Mouse (Mus musculus): ENCODE data around the gene Plod1.

Gene Plod1

GRCm38 (mm10) chr4:147938148-147939096 is 1.9 kb upstream of the Plod1 start:
- no peak for DNase-seq (ENCODE audit: low read depth, low spot score)

- DNase-seq (ENCODE audit: low read depth, low spot score): no peak
Observed at GRCm38 (mm10) chr4:147937486-147937885, 919 bp upstream of the Plod1 start.

GRCm38 (mm10) chr4:147937021-147937420 is 454 bp upstream of the Plod1 start:
- no peak for DNase-seq (ENCODE audit: low read depth, low spot score)

GRCm38 (mm10) chr4:147935904-147936303 is 663 bp downstream of the Plod1 start:
- DNase-seq (ENCODE audit: low read depth, low spot score): no peak

GRCm38 (mm10) chr4:147934611-147935010 is 2.0 kb downstream of the Plod1 start:
- DNase-seq (ENCODE audit: low read depth, low spot score): no peak

GRCm38 (mm10) chr4:147934134-147934533 is 2.4 kb downstream of the Plod1 start:
- DNase-seq (ENCODE audit: low read depth, low spot score): no peak

- DNase-seq (ENCODE audit: low read depth, low spot score): no peak
Observed at GRCm38 (mm10) chr4:147930946-147931345, 5.6 kb downstream of the Plod1 start.

- DNase-seq (ENCODE audit: low read depth, low spot score): no peak
Observed at GRCm38 (mm10) chr4:147928540-147928939, 8.0 kb downstream of the Plod1 start.

- no peak for DNase-seq (ENCODE audit: low read depth, low spot score)
Observed at GRCm38 (mm10) chr4:147928136-147928535, 8.4 kb downstream of the Plod1 start.

GRCm38 (mm10) chr4:147927705-147928104 is 8.9 kb downstream of the Plod1 start:
- DNase-seq (ENCODE audit: low read depth, low spot score): no peak

- no peak for DNase-seq (ENCODE audit: low read depth, low spot score)
Observed at GRCm38 (mm10) chr4:147922341-147922740, 14.2 kb downstream of the Plod1 start.

- DNase-seq (ENCODE audit: low read depth, low spot score): no peak
Observed at GRCm38 (mm10) chr4:147920973-147921372, 15.6 kb downstream of the Plod1 start.

- no peak for DNase-seq (ENCODE audit: low read depth, low spot score)
Observed at GRCm38 (mm10) chr4:147918459-147919121, 18.0 kb downstream of the Plod1 start.

- DNase-seq (ENCODE audit: low read depth, low spot score): no peak
Observed at GRCm38 (mm10) chr4:147909486-147909885, 27.1 kb downstream of the Plod1 start.

GRCm38 (mm10) chr4:147906230-147906629 is 30.3 kb downstream of the Plod1 start:
- DNase-seq (ENCODE audit: low read depth, low spot score): no peak

- DNase-seq (ENCODE audit: low read depth, low spot score): no peak
Observed at GRCm38 (mm10) chr4:147905090-147905659, 31.4 kb downstream of the Plod1 start.

GRCm38 (mm10) chr4:147904313-147905089 is 32.1 kb downstream of the Plod1 start, which contains the start of gene Mfn2:
Gene Mfn2 (minus strand): TSS chr4:147904704.
- peak; percentile 83 for DNase-seq (ENCODE audit: low read depth, low spot score)

GRCm38 (mm10) chr4:147903601-147904000 is 33.0 kb downstream of the Plod1 start:
- no peak for DNase-seq (ENCODE audit: low read depth, low spot score)

GRCm38 (mm10) chr4:147902906-147903500 is 33.6 kb downstream of the Plod1 start:
- no peak for DNase-seq (ENCODE audit: low read depth, low spot score)

GRCm38 (mm10) chr4:147900452-147900851 is 36.1 kb downstream of the Plod1 start:
- no peak for DNase-seq (ENCODE audit: low read depth, low spot score)

GRCm38 (mm10) chr4:147897348-147897747 is 39.2 kb downstream of the Plod1 start:
- DNase-seq (ENCODE audit: low read depth, low spot score): no peak
